Mouse (Mus musculus) ovary, adult 18-20 months (tissue): ENCODE measurements around the gene Zfp287.
"Not testable (repeated sequence)": the region's sequence is repeated elsewhere in the genome, so short reads cannot be mapped to it uniquely, and the experiment has no call there.

Experiments used
- DNase-seq: peaks from one replicate; pipeline ENCODE4 v3.0.0; 2022; ENCODE audit warnings: low spot score, mixed read lengths

The Zfp287 gene

DNA sequence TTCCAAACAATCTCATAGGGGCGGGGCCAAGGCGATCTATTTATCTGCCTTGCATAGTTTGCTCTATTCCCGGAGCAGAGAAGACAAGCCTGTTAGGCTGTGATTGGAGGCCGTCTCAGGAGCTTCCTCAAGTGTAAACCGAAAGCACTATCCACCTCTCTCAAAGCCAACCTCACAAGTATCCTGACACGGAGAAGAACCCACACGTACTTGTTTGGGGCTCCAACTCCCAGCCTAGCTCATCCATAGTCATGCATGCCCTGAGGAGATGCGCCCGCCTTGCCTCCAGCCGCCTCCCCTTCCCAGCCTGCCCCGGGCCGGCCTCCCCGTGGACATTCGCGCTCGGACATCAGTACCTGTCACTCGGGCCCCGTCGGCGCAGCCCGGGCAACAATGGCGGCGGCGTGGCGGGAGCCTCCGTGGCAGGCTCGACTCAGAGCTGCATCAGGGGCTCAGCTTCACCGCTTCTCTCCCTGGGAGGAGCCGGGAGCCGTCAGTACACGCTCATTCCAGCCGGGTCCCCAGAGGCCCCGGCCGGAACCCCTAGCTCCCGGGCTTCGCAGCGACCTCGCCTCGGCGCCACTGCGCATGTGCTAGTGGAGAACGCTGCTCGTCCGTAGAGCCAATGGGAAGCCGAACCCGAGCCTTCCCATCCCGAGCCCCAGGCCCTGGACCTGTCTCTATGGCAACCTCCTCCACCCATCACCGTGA is at the start of gene Zfp287:
Gene Zfp287 (minus strand): TSS at position 595 of the 711 bp plus-strand sequence.
- peak; percentile 78 for DNase-seq

DNA sequence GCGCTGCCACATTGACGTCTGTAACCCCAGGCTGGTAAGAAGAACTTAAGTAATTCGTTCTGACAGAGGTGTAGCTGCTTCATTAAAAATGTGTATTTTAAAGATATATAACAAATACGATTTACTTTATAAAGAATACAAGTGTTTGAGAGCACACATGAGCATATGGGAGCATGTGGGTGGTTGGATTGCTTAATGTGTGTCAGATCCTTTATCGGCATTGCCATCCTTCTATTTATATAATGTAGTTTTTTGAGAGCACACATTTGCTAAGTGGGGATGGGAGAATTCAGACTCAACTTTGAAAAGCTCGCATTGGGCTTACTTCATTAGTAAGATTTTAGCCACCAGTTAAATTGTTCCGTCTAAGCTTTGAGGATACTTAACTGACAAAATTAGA is 44.8 kb upstream of the Zfp287 start:
- no peak for DNase-seq

DNA sequence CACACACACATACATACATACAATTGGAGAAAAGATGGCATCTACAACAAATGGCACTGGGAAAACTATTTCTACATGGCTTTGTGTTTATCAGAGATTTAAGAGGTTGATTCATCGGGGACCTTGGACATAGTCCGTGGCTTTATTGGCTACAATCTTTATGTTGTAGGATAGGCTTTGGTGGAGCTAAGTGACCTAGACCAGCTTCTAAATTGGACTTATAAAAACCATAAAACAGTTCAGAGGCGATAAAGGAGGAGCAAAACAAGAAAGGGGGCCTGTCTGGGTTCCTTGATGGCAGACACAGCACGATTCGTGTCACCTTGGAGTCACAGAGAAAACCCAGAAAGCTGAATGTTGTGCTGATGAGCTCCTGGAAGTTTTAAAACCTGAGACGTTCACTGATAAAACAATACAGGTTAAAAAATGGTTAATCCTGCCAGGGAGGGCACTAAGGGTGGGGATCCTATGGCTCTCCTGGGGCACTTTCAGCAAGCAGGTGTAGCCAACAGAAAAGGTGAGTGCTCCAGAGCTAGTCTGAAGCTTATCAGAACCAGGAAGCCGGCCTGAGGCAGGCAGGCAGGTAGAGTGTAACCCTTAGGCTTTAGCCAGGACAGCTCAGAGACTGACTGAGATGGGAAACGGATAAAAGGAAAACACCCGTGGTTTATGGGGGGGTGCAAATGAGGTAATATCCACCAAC is 29.2 kb upstream of the Zfp287 start:
- no peak for DNase-seq

DNA sequence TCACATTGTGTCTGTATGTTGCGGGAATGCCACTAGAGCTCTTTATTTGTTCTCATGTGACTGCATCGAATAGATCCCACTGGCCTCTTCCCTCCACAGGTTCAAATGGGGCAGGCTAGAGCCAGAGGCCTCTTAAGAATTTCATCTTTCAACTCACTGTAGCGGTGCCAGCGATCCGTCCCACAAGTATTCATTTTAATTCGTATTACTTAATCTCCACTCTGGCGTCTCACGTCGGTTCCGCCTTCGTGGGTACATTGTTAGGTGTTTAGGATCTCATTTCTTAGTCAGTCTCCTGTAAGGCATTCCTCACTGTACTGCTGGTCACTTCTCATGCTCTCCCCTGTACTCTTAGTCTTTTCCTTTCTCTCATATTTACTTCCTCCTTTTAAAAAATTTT is 26.8 kb upstream of the Zfp287 start:
- DNase-seq: no peak

DNA sequence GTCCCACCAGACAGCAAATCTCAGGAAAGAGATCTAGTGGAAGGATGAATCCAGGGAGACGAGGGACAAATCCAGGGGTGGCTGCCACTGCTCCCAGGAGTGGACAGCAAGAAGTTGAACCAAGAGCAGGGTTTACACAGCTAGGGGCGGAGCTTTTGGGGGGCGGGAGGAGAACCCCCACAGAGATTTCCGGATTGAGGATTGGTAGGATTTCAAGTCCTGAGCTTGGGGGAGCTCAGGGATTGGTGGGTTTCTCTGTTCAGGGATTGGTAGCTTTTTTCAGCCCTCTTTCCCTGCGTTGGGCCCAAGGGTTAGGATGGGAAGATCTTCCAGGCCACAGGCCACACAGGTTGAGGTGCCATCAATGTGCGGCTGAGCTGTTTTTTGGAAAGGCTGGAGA is 26.2 kb upstream of the Zfp287 start:
- DNase-seq: no peak

DNA sequence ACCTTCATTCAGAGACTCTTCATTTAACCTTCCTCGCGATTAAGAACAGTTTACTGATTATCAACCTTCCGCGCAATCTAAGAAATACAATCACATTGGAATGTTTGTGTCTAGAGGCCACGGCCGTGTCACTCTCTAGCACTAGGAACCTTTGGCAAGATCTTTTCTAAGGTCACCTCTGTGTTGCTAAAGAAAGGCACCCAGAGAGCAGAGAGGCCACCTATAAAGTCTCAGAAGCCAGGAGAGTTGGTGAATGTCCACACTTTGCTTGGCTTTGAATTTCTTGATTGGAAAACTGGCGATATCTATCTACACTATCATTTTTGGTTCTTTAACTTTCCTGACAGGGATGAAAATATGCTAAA is 25.4 kb upstream of the Zfp287 start:
- no peak for DNase-seq

DNA sequence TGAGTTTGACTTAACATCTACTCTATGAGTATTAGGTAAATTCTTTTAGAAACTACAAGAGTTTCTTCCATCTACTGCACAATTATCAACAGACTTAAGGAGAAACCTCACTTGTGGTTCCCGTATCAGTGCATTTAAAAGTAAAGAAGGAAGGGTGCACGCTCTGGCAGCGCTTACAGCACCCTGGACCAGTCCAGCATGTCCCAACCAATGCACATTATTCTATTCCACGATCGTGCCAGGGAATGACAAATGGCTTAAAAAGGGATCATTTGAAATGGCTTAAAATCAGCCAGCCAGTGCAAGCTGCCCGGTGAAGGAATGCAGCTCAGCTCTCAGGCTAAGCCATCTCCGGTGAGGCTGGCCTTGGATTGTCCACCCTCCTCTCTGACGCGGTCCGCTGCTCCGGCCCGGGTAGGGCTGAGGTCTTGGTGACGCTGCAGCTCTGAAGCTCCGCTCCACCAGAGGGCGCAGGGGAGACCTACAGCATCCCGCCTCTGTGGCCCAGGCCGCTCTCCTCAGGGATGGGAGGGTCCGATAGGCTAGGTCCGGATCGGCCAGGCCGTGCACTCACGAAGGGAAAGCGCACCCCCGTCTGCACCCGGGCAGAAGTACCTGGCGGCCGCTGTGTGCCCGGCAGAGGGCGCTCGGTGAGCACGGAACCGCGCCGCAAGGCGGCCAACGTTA is 24.9 kb upstream of the Zfp287 start:
- peak; percentile 95 for DNase-seq

DNA sequence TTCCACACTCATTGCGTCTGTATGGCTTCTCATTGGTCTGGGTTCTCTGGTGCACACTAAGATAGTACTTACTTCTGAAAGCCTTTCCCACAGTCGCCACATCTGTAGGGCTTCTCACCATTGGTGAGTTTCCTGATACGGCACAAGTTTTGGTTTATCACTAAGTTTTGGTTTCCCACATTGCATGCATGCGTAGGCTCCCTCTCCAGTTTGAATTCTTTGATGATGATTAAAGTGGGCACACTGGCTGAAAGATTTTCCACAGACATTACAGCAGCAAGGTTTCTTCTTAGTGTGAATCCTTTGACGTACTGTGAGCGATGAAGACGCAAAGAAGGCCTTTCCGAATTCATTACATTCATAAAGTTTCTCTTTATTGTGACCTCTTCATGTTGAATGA is 21.1 kb upstream of the Zfp287 start, which contains the start of gene Gm10428:
Gene Gm10428 (plus strand): TSS at position 321 of the 400 bp plus-strand sequence.
- DNase-seq: no peak

DNA sequence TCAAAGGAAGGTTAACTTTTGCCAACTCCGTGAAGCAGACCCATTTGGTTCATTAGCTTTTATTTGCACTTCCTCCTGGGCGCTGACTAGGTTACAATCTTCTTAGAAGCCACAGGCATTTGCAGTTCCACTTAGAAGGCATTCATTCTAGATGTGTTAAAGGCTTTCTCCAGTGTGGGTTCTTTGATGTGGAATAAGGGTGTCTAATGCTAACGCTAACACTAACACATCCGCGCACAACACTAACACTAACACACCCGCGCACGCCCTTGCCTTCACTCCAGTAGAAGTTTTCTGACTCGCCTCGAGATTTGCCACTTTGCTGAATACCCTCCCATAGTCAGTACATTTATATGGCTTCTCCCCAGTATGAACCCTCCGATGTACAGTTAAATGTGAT is 20.5 kb upstream of the Zfp287 start:
- no peak for DNase-seq

DNA sequence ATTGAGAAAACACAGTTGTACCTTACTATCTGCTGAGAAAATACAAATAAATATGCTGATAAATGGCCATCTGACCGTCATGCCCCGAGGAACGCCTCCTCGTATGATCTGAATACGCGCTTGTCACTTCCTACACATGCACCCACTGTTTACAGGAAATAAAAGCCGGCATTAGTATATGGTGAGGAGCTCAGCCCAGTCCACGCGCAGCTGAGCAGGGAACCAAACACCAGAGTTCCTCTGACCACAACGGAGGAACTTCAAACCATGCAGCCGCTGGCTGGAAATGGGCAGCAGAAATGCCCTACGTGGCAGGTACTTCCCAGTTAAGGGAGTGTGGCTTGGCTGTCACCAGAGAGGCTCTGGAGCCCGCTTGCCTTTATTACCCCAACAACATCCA is 17.7 kb upstream of the Zfp287 start:
- DNase-seq: not testable (repeated sequence)

DNA sequence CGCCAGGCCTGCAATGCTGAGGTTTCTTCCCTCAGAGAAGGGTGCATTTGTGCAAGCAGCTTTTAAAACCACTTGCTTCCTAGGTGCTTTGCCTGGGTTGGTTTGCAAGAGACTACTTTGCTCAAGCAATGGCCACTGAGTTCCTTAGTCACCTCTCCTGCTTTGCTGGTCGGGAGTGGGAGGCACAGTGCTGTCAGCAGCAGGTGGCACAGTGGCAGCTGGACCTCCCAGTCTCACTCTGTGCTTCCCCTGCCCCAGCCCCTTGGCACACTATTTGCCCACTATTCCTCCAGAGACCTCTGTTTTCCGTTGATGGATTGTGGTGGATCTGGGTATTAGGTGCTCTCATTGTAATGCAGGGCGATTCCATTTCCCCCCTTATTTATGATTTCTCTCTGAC is 16.4 kb upstream of the Zfp287 start:
- DNase-seq: no peak

DNA sequence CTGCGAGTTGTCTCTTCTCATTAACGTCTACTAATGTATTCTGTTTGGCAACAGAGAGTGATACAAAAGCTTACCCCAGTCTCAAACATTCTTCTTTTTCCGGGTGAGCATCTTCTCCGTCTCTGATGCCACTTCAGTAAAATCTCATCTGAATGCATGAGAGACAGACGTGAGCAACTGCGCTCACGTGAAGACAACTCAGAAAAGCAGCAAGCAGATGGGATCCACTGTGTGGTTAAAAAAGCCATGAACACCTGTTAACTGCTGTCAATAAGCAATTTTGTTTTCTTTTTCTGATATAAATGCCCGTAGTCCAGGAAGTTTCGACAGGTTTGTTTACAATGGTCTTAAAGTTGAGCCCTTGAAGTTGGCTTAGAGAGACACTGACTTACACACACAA is 15.5 kb upstream of the Zfp287 start:
- DNase-seq: no peak

DNA sequence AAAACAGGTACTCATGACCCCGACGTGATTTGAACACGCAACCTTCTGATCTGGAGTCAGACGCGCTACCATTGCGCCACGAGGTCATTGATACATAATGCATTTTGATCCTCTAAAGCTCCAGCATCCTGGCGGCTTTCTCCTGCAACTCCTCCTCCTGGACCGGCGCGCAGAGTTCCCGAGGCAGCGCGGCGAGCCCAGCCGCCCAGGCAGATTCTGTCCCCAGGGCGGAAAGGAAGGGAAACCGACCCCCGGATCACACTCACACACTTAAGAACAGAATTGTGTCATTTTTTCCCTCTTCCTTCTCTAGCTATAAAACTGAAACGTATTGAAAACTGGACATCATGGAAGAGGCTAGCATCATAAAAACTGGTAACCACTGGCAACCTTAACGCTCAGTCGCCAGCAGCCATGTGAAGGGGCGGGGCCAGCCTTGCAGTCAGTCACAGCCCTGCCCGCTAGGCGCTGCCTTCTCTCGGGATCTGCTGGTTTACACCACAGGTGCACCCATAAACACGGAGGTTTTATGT is 14.4 kb upstream of the Zfp287 start:
- no peak for DNase-seq

DNA sequence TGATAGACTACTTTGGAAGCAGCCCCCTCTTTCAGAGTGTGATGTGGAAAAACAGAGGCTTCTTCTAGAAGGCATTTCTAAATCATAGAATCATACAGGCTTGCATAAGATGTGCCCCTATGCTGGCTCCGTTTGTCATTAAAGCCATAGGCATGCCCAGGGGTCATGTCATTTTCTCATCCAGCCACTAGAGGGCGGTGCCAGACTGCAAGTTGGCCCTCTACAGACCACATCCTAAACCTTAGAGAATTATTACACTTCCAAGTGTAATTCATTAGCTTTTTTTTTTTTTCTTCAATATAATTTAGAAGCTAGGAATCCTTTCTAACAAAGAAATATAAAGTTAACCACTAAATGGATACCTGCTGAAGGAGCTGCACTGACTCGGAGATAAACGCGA is 12.4 kb upstream of the Zfp287 start:
- no peak for DNase-seq

DNA sequence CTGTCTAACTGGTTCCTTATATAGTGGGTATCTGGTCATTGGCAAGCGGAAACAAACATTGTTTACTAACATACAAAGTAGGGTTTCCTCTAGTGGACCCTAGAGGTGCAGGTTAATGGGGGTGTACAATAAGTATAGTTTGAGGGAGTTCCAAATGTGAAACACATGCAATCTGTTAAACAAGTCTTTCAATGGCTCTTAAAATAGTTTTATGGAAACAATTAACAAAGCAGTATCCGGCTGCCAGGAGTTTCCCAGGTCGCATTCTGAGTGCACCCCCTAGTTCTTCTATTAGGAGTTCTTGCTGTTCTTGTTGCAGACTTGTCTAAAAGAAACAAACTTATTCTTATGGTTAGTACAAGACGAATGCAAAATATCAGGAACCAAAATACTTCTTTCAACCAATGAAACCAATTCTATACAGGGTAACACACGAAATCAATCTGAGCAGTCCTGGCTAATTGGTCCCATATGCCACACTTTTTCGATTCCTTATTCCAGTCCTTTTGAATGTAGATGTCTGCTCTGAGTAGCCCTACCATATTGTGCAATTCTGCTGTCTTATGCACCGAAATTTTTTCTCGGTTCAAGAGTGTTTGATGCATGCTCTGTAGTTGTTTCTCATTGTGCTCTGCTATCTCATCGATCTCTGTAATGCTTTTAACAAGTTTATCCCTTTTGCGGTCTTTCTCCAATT is 10.7 kb upstream of the Zfp287 start:
- no peak for DNase-seq

DNA sequence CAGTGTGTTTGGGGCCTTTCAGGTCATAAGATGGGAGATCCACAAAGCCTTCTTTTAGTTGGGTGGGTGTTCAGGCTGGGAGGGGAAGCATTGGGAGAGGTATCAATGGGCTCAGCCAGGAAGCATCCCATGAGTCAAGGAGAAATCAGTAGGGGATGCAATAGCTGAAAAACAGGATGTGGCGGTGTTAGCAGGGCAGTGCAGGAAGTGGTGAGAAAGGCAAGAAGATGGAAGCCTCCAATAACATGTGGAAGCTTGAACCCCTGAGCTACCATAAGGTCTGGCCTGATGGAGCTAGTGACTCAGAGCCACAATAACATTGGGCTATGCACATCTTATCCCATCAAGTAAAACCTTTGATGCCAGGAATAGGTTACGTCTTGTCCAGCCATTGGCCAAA is 9.5 kb upstream of the Zfp287 start:
- no peak for DNase-seq

DNA sequence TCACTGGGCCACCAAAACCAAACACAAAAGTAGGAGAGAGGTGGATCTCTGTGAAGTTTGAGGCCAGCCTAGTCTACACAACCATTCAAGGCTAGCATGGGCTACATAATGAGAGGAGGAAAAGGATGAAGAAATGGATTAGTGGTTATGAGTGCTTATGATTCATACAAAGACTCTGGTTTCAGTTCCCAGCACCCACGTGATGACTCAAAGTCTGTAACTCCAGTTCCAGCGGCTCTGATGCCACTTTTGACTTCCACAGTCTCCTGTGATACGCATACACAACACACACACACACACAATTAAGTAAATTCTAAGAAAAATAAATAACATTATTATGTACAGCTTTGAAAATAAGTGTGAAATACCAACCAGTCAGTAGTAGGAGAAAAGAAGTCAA is 960 bp upstream of the Zfp287 start:
- no peak for DNase-seq

DNA sequence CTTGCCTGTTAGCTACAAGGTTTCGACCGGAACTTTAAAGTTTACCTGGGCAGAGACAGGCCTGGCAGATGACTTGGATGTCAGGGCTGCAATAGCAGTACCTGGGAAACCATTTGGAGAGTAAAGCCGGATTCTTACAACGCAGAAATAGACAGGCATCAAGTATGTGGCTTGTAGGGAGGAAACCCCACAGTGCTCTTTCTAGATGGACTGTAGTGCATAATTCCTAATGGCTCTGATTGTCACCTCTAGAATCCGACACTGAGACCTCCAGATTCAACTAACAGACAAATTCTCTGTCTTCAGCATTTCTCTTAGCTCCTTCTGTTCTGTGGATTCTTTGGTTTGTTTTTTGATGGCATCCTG is 300 bp upstream of the Zfp287 start:
- no peak for DNase-seq

DNA sequence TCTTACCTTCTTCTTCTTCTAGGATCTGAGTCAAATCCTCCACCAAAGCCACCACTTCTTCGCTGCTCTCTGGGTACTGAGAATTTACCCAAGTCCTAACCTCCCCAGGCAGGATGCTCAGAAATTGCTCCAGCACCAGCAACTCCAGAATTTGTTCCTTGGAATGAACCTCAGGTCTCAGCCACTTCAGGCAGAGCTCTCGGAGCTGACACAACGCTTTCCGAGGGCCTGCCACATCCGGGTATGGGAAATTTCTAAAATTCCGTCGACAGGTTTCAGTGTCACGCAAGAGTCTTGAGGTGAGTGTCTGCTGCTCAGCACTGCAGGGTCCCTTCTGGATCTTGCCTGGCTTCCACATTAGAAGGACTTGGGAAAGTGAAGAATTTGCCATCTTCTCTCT is 3.4 kb downstream of the Zfp287 start:
- no peak for DNase-seq

DNA sequence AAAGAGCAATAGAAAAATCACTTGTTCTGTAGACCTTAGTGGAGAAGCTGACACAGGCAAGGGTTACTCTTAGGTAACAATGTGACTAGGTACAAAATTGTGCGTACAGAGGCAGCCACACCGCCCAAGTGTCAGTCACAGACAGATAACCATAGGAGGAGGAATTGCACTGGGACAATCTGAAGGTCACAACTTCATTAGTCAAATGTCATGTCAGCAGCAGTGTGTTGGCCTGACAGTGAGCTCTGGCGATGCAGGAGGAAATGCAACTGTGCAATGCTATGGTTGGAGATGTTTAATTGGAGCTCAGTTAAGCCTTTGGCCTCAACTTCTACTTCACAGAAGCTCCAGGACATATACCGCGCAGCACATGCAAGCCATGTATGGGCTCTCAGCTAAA is 21.0 kb downstream of the Zfp287 start:
- no peak for DNase-seq

DNA sequence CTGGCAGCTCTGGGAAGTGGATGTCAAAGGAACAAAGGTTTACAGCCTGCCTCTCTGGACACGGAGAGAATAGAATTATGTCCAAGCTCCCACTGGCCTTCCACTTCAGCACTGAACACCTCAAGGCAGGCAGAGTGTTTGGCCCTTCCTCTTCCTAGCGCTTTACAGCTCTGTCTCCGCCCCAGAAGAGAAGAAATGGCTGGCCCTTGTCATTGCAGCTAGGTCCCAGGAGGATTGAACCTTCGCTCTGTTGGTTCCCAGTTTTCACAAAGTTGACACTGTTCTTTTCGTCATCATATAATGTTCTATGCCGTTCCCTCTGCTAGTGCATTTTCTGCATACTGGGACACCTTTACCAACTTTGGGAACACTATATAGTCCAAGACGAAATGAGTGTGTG is 23.5 kb downstream of the Zfp287 start:
- DNase-seq: no peak

DNA sequence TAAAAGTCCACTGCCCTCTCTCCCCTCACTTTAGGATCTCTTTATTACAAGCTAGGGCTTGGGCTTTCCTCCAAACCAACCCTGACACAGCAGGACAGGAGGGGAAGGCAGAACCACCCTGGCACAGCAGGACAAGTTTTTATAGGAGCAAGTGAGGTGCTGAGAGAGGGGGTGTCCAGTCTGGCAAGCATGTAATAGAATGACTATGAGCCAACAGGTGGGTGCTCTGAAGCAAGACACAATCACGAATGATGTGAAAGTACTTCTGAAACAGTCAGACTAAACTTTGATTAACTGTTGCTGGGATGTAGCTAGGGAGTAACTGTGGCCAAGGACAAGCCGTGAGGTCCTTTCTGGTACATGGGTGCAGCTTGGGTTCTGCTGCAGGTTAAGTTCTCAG is 25.6 kb downstream of the Zfp287 start:
- no peak for DNase-seq

DNA sequence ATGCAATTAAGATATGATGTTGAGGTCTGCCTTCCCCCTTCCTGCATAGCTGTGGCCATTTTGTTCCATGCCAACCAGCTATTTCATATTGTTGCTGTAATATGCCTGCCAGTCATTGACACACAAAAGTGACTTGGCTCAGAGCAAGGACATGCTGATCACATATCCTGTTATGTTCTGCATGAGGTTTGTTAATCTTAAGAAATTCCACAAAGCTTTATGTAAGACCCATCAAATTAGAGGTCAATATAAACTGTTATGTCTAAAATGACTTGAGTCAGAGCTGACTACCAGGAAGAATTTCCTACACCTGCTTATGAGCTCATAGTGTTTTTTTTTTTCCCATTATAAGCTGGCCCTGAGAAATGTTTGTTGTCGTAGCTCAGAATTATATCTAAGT is 30.5 kb downstream of the Zfp287 start:
- no peak for DNase-seq
